8 mouse cellular contexts compared by ENCODE assay signal in genomic region chr11:98740026-98740392, GRCm38 (mm10). TPM values are rescaled to one million over a fixed set of nuclear protein-coding genes. Genes with fewer than 3 reads are reported as not detected.
A peak's percentile ranks its signal among the peaks of the same experiment; 100 is the strongest.
DNase-seq lines count a peak whose midpoint lies in the region; ATAC-seq and TF ChIP-seq lines count a peak whose summit lies in the region.

No protein-coding gene starts in this region.

- no peak for TF ChIP-seq CTCF in lung, embryonic 14.5 days (IDR thresholded peaks at IDR 0.05; ENCODE audit: low read depth)

- peak overlapping the region; percentile 75 for H3K4me3 ChIP-seq in lung, embryonic 14.5 days (ENCODE audit: low read depth, low read length)
- peak overlapping the region; percentile 92 for H3K4me3 ChIP-seq in limb, embryonic 13.5 days
- peak overlapping the region; percentile 89 for H3K4me3 ChIP-seq in stomach, embryonic 16.5 days (replicated peaks; ENCODE audit: low read length)

- 6% methylated on average over 8 of the region's 8 CpGs for WGBS in lung, embryonic 14.5 days
- WGBS in limb, embryonic 13.5 days: 6% methylated on average over 8 of the region's 8 CpGs
- 8% methylated on average over 8 of the region's 8 CpGs for WGBS in stomach, embryonic 16.5 days

- DNase-seq in cerebellum, postnatal 14 days: peak; percentile 50 to 61
- DNase-seq in cerebellum, adult 8-10 months: no peak
- DNase-seq in lung, embryonic 14.5 days: peak; percentile 70
- no peak for DNase-seq in lung, postnatal 10 days

- H3K9ac ChIP-seq in lung, embryonic 14.5 days: peak overlapping the region; percentile 81
- H3K9ac ChIP-seq in limb, embryonic 13.5 days: peak overlapping the region; percentile 96
- H3K9ac ChIP-seq in stomach, embryonic 16.5 days (ENCODE audit: low read length): peak overlapping the region; percentile 97

- ATAC-seq in lung, embryonic 14.5 days (ENCODE audit: insufficient read depth): peak; percentile 22; the same call in 1 of the 2 replicates
- peak; percentile 17; the same call in 1 of the 2 replicates for ATAC-seq in erythroid progenitor cell, adult 5-6 weeks (replicated peaks; ENCODE audit: low FRiP score, poor library complexity, severe bottlenecking)
- no peak for ATAC-seq in limb, embryonic 13.5 days (ENCODE audit: low FRiP score, low read depth)
- peak; percentile 15; the same call in 1 of the 2 replicates for ATAC-seq in stomach, embryonic 16.5 days (ENCODE audit: insufficient read depth, low FRiP score)
- no peak for ATAC-seq in CD4-positive, CD25-positive, alpha-beta regulatory T cell, adult 4 months

- peak overlapping the region; percentile 76 for H3K4me2 ChIP-seq in lung, embryonic 14.5 days
- H3K4me2 ChIP-seq in limb, embryonic 13.5 days (replicated peaks): peak overlapping the region; percentile 86
- H3K4me2 ChIP-seq in stomach, embryonic 16.5 days (ENCODE audit: low read depth, low read length): peak overlapping the region; percentile 80

- no peaks in the 10 kb centered on the region for H3K27me3 ChIP-seq in lung, embryonic 14.5 days (ENCODE audit: insufficient read depth, low read length)
- H3K27me3 ChIP-seq in limb, embryonic 13.5 days: no peaks in the 10 kb centered on the region
- no peaks in the 10 kb centered on the region for H3K27me3 ChIP-seq in stomach, embryonic 16.5 days (ENCODE audit: control insufficient read depth, insufficient read depth, low read length)

- H3K27ac ChIP-seq in lung, embryonic 14.5 days (ENCODE audit: low read depth): peak overlapping the region; percentile 95
- peak overlapping the region; percentile 84 for H3K27ac ChIP-seq in limb, embryonic 13.5 days
- H3K27ac ChIP-seq in stomach, embryonic 16.5 days (ENCODE audit: low read length): peak overlapping the region; percentile 96

- H3K9me3 ChIP-seq in lung, embryonic 14.5 days (ENCODE audit: low read depth, low read length): no peaks in the 10 kb centered on the region
- H3K9me3 ChIP-seq in limb, embryonic 13.5 days: no peaks in the 10 kb centered on the region
- no peaks in the 10 kb centered on the region for H3K9me3 ChIP-seq in stomach, embryonic 16.5 days (replicated peaks; ENCODE audit: control insufficient read depth, low read length)

- peaks cover 28% of the 10 kb centered on the region for H3K4me1 ChIP-seq in lung, embryonic 14.5 days (ENCODE audit: insufficient read depth)
- H3K4me1 ChIP-seq in limb, embryonic 13.5 days: peaks cover 42% of the 10 kb centered on the region
- peaks cover 36% of the 10 kb centered on the region for H3K4me1 ChIP-seq in stomach, embryonic 16.5 days (ENCODE audit: control insufficient read depth, insufficient read depth, low read length)

- no peaks in the 10 kb centered on the region for H3K36me3 ChIP-seq in lung, embryonic 14.5 days (ENCODE audit: insufficient read depth)
- no peaks in the 10 kb centered on the region for H3K36me3 ChIP-seq in limb, embryonic 13.5 days
- H3K36me3 ChIP-seq in stomach, embryonic 16.5 days (ENCODE audit: control insufficient read depth, insufficient read depth, low read length): no peaks in the 10 kb centered on the region

RNA-seq across cellular contexts. Expression of gene Thra, which starts 0.4 kb away (rescaled TPM):
- polyA plus RNA-seq in lung, embryonic 14.5 days (2014; fragmentation: Nextera tagmentation; extraction: Ambion mirVana): 46.8 and 47.1 TPM in 2 replicates
- 8.6 and 13.8 TPM in 2 replicates for total RNA-seq in erythroid progenitor cell, adult 5-6 weeks (2015; ENCODE audit: low replicate concordance)
- 3.3 and 8.0 TPM in 2 replicates for total RNA-seq in erythroid progenitor cell, adult 5-6 weeks (2017; ENCODE audit: low replicate concordance)
- 34.1 and 34.3 TPM in 2 replicates for polyA plus RNA-seq in limb, embryonic 13.5 days (2015; fragmentation: Nextera tagmentation; extraction: Ambion mirVana)
- 32.9 and 37.8 TPM in 2 replicates for polyA plus RNA-seq in stomach, embryonic 16.5 days (2015; fragmentation: Nextera tagmentation; extraction: Ambion mirVana)
- polyA plus RNA-seq in CD4-positive, CD25-positive, alpha-beta regulatory T cell, adult 4 months (2017; shearing (Covaris generic)): 1 to 10 TPM; 4.8 to 5.7 TPM

RNA-seq across cellular contexts. Expression of gene Med24, which starts 10.8 kb away (rescaled TPM):
- 53.0 and 53.5 TPM in 2 replicates for polyA plus RNA-seq in lung, embryonic 14.5 days (2014; fragmentation: Nextera tagmentation; extraction: Ambion mirVana)
- total RNA-seq in erythroid progenitor cell, adult 5-6 weeks (2015; ENCODE audit: low replicate concordance): 30.6 and 57.7 TPM in 2 replicates
- 14.7 and 25.0 TPM in 2 replicates for total RNA-seq in erythroid progenitor cell, adult 5-6 weeks (2017; ENCODE audit: low replicate concordance)
- polyA plus RNA-seq in limb, embryonic 13.5 days (2015; fragmentation: Nextera tagmentation; extraction: Ambion mirVana): 56.0 and 61.0 TPM in 2 replicates
- polyA plus RNA-seq in stomach, embryonic 16.5 days (2015; fragmentation: Nextera tagmentation; extraction: Ambion mirVana): 42.2 and 44.2 TPM in 2 replicates
- 10 to 100 TPM; 27.0 to 37.5 TPM for polyA plus RNA-seq in CD4-positive, CD25-positive, alpha-beta regulatory T cell, adult 4 months (2017; shearing (Covaris generic))

RNA-seq across cellular contexts. Expression of gene Nr1d1, which starts 35.1 kb away (rescaled TPM):
- polyA plus RNA-seq in lung, embryonic 14.5 days (2014; fragmentation: Nextera tagmentation; extraction: Ambion mirVana): 1.4 and 1.7 TPM in 2 replicates
- not detected in 2 replicates for total RNA-seq in erythroid progenitor cell, adult 5-6 weeks (2015; ENCODE audit: low replicate concordance)
- not detected in 2 replicates for total RNA-seq in erythroid progenitor cell, adult 5-6 weeks (2017; ENCODE audit: low replicate concordance)
- 0.93 and 1.1 TPM in 2 replicates for polyA plus RNA-seq in limb, embryonic 13.5 days (2015; fragmentation: Nextera tagmentation; extraction: Ambion mirVana)
- 2.6 and 4.1 TPM in 2 replicates for polyA plus RNA-seq in stomach, embryonic 16.5 days (2015; fragmentation: Nextera tagmentation; extraction: Ambion mirVana)
- 10 to 100 TPM in 1 of 2 experiments, 1 to 10 TPM in 1; 4.9 to 12.3 TPM for polyA plus RNA-seq in CD4-positive, CD25-positive, alpha-beta regulatory T cell, adult 4 months (2017; shearing (Covaris generic))

RNA-seq across cellular contexts. Expression of gene Csf3, which starts 38.9 kb away (rescaled TPM):
- polyA plus RNA-seq in lung, embryonic 14.5 days (2014; fragmentation: Nextera tagmentation; extraction: Ambion mirVana): not detected in 2 replicates
- total RNA-seq in erythroid progenitor cell, adult 5-6 weeks (2015; ENCODE audit: low replicate concordance): not detected in 2 replicates
- total RNA-seq in erythroid progenitor cell, adult 5-6 weeks (2017; ENCODE audit: low replicate concordance): not detected in 2 replicates
- polyA plus RNA-seq in limb, embryonic 13.5 days (2015; fragmentation: Nextera tagmentation; extraction: Ambion mirVana): not detected in 2 replicates
- not detected in 2 replicates for polyA plus RNA-seq in stomach, embryonic 16.5 days (2015; fragmentation: Nextera tagmentation; extraction: Ambion mirVana)
- polyA plus RNA-seq in CD4-positive, CD25-positive, alpha-beta regulatory T cell, adult 4 months (2017; shearing (Covaris generic)): not detected

RNA-seq across cellular contexts. Expression of gene Msl1, which starts 55.3 kb away (rescaled TPM):
- polyA plus RNA-seq in lung, embryonic 14.5 days (2014; fragmentation: Nextera tagmentation; extraction: Ambion mirVana): 16.2 and 16.3 TPM in 2 replicates
- 43.6 and 44.7 TPM in 2 replicates for total RNA-seq in erythroid progenitor cell, adult 5-6 weeks (2015; ENCODE audit: low replicate concordance)
- total RNA-seq in erythroid progenitor cell, adult 5-6 weeks (2017; ENCODE audit: low replicate concordance): 29.5 and 35.5 TPM in 2 replicates
- 28.9 and 29.2 TPM in 2 replicates for polyA plus RNA-seq in limb, embryonic 13.5 days (2015; fragmentation: Nextera tagmentation; extraction: Ambion mirVana)
- polyA plus RNA-seq in stomach, embryonic 16.5 days (2015; fragmentation: Nextera tagmentation; extraction: Ambion mirVana): 18.0 and 18.4 TPM in 2 replicates
- 10 to 100 TPM; 22.3 to 24.8 TPM for polyA plus RNA-seq in CD4-positive, CD25-positive, alpha-beta regulatory T cell, adult 4 months (2017; shearing (Covaris generic))

Comparison
In these comparisons a context has a peak if more than half of its experiments do, and no peak if none do; other contexts are left out.
1. DNase-seq: peak in cerebellum, postnatal 14 days (2 of 2) and lung, embryonic 14.5 days (single experiment); none in cerebellum, adult 8-10 months (single experiment) and lung, postnatal 10 days (single experiment).
2. ATAC-seq: peak in lung, embryonic 14.5 days (single experiment), erythroid progenitor cell, adult 5-6 weeks (single experiment) and stomach, embryonic 16.5 days (single experiment); none in limb, embryonic 13.5 days (single experiment) and CD4-positive, CD25-positive, alpha-beta regulatory T cell, adult 4 months (single experiment).
3. Peak in every context shown above with its lines, with median percentiles within 50 percentile points of each other: H3K27ac ChIP-seq, H3K4me2 ChIP-seq, H3K4me3 ChIP-seq and H3K9ac ChIP-seq.